Mouse (Mus musculus): Measurements from ENCODE around the gene Mkln1. TPM values are rescaled to one million over a fixed set of nuclear protein-coding genes. Genes with fewer than 3 reads are reported as not detected.
A peak's percentile ranks its signal among the peaks of the same experiment; 100 is the strongest.
"Not testable (repeated sequence)": the region's sequence is repeated elsewhere in the genome, so short reads cannot be mapped to it uniquely, and the experiment has no call there.

The Mkln1 gene
- total RNA-seq, 2 experiments from 2014 or later, result 123 to 140 TPM

DNA sequence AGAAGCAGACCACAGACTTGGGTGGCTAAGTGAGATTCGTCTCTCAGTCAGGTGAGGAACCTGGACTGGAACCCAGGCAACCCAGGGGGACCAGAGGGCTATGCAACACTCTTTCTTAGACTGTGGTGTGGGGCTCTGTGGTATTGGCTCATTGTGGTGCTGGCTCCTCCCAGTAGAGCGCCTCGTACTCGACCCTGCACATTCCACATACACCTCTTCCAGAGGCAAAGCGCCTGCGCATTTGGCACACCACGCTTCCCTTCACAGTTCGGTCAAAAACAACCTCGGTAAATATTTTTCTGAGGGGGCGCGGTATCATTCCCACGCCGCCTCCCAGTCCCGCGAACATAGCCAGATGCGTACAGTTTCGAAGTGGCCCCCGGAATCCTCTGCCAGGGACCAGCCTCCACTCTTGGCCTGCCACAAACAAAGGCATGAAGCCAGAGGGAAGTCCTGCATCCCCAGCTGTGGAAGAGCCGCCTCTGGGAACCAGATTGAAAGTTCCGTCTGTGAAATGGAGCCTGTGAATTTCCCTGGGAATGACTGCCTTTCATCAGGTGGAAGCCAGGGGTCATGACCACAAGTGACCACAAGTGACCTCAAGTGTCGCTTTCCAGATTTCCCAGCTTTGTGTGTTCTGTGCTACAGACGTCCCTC is 152.5 kb downstream of the Mkln1 start:
- peak; percentile 36 for DNase-seq

GRCm38 (mm10) chr6:31556460-31557100 is 158.0 kb downstream of the Mkln1 start:
- DNase-seq, result no peak

DNA sequence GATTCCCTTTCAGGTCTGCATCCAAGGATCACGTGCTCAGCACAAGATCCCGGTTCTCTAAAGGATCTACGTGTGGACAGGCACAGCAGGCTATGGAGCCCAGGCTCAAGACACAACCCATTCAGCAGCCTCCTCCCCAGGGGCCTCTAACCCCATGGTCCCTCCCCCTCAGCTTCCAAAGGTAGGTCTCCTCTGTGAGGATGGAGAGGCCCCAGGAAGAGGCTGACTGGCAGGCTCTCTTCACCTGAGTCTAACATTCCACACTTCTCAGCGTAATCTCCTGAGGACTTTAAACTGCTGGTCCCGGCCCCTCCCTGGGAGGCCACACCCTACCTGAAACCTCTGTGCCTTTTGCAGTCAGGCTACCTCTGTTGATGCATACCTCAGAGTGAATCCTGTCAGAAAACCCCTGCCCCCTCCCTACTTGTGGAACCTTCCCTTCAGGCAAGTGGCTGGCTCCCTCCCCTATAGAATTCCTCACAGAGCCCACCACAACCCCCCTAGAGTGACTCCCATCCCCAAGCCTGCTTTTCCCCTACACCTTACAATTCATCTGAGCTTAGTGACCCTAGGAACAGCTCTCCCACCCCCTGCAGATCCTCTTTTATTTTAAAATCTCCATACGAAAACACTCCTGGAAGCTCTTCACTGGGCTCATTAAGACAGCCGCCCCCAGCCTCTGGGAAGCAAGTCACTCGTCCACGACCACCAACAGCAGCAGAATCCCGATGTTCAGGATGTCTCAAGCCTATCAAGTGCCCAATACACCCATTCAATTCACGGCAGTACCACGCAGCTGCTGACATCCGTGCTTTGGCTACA is 161.8 kb downstream of the Mkln1 start:
- DNase-seq, result no peak

DNA sequence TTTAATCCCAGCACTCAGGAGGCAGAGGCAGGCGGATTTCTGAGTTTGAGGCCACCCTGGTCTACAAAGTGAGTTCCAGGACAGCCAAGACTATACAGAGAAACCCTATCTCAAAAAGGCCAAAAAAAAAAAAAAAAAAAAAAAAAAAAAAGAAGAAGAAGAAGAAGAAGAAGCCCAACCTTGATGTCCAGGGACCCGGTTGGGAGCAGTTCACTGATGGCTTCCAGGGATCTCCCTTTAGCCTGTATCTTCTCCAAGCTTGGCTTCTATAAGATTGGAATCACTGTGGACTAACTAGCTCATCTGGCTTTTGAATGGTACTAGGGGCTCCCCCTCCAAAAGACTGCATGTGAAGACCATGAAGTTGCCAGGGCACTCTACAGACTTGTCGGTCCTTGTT is 163.4 kb downstream of the Mkln1 start:
- not testable (repeated sequence) for DNase-seq

- DNase-seq, result no peak
These were observed 164.0 kb downstream of the Mkln1 start for GRCm38 (mm10) chr6:31562371-31563080.

- peak; percentile 79 for DNase-seq
These were observed 165.0 kb downstream of the Mkln1 start, which contains the start of gene Podxl for GRCm38 (mm10) chr6:31563235-31564181. Gene Podxl, minus strand, starts transcription at chr6:31563981.

- no peak for DNase-seq
These were observed 165.6 kb downstream of the Mkln1 start for GRCm38 (mm10) chr6:31564182-31564531.

- no peak for DNase-seq
These were observed 166.4 kb downstream of the Mkln1 start for GRCm38 (mm10) chr6:31564901-31565391.

Other genes starting within 250 kb of the Mkln1 start
- gene Podxl, start 165.2 kb downstream of the Mkln1 start, total RNA-seq (2021), result 10 to 100 TPM; 18.5 to 28.4 TPM